Mouse (Mus musculus) liver, postnatal 0 days (tissue): ENCODE measurements at regions not wholly inside any gene's neighbourhood (a gene's known extent, or its start where the extent isn't known, plus 50 kb on each side); places are given as distances from the start of the nearest gene placed in this dataset.

ENCODE experiments used
- CTCF ChIP-seq: sonication (generic); IDR thresholded peaks from 2 replicates; pipeline ENCODE4 v1.5.1; 2016; ENCODE audit warnings: antibody characterized with exemption, low read depth
- EP300 ChIP-seq: IDR thresholded peaks from 2 replicates; pipeline ENCODE4 v1.6.1; 2016; ENCODE audit warnings: antibody characterized with exemption, low read depth, mild to moderate bottlenecking

GRCm38 (mm10) chr9:71017396-71018179 is 65.6 kb upstream of the Lipc start:
- no peak for TF ChIP-seq CTCF
- no peak for TF ChIP-seq EP300
